Mouse (Mus musculus) bone marrow, adult 2 months (tissue): Measurements from ENCODE around the gene Trpc3.

Source experiments
- CTCF ChIP-seq: fragments of 200-500 bp; IDR thresholded peaks from 2 replicates; pipeline ENCODE4 v1.5.1; 2011; ENCODE audit warnings: low read length, control low read depth; ENCODE audit not compliant: control insufficient read depth, insufficient read depth
- POLR2A ChIP-seq: fragments of 200-500 bp; IDR thresholded peaks from 2 replicates; pipeline ENCODE4 v1.6.1; 2011; ENCODE audit warnings: low read depth, mild to moderate bottlenecking, control low read depth, low read length, borderline replicate concordance; ENCODE audit not compliant: control insufficient read depth

DNA sequence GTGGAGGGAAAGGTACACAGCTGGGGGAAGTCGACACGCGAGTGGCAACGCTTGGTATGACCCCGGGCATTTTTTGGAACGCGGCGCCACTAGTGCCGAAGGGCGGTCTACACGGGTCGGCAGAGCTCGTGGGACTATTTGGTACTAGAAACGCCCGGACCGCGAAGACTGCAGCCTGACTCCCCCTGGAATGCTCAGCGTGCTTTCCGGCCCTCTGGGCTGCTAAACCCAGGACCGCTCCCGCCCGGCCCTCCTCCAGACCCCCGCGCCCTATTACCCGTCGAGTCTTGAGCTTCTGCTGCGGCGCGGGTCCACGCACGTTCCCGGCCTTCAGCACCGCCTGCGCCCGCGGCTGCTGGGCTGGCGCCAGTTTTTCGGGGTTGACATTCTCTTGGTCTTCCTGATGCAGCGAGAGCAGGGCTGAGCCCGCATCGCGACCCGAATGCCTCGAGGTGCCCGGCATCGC lies 118.6 kb downstream of the Trpc3 start:
- TF ChIP-seq CTCF (no peak), POLR2A (no peak)
